Mouse (Mus musculus) cerebellum, adult 9-11 months (tissue): ENCODE data around the gene Nmur2.

Experiments used
- DNase-seq: peaks from one replicate; pipeline ENCODE4 v3.0.0; 2022

The Nmur2 gene

DNA sequence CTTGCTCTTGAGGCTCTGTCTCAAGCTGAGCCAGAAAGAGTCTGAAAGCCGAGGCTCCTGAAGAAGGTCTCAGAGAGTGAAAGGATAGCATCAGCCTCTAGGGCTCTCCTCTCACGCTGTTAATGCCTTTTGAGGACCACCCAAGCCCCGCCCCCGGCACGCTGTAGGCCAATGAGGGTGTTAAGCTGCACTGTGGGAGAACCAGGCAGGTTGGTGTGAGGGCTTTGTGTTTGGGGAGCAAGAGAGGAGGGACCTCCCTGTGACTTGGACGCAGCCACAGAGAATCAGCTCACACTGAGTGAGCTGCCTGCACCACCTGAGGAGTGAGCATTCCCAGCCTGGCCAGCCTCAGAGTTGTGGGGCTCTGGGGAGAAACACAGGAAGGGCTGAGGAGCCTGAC is at the start of gene Nmur2:
Gene Nmur2, minus strand, starts transcription at position 94 of the 400 bp plus-strand sequence.
- DNase-seq, result no peak

DNA sequence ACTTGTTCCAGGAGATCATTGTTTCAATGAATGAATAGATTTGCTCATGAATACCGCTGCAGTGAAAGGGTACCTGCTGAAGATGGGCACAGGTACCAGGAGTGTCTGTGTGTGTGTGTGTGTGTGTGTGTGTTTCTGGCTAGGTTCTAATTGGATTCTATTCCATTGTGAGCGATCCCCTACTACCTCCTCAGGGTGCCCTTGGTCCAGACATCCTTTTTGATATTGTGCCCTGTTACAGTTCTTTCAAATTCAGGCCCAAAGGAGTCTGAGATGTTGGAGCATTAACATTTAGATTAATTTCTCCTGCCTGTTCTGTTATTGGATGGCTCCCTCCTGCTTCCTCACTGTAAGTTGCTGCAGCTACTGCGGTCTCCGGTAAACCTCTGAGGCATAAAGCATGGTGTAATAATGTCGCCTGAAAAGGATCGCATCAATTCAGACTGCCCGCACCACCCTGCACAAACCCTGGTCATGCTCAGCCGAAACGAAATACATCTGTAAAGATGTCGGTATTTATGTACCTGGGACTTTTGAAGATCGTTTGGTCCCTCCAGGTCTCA is 48.4 kb upstream of the Nmur2 start:
- no peak for DNase-seq

GRCm38 (mm10) chr11:56072131-56072530 is 31.3 kb upstream of the Nmur2 start:
- no peak for DNase-seq

GRCm38 (mm10) chr11:56069658-56070057 is 28.8 kb upstream of the Nmur2 start:
- DNase-seq, result no peak

DNA sequence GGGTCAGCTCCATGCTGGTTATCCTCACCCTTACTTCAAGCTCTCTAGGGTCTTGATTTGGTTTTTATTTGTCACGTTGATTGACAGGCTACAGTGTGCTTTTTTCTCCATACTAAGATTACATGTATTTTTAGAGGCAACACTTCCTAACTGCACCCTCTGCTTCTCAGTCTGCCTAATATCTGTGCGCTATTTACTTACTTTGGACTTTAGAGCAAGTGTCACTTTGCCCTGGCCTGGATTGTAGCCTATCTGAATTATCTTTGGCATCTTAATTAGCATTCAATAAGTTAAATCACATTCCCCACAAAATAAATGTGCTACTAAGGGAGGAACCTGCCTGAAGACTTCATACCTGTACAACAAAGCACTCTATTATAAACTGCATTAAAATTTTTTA is 24.3 kb upstream of the Nmur2 start:
- no peak for DNase-seq

GRCm38 (mm10) chr11:56064575-56064974 is 23.8 kb upstream of the Nmur2 start:
- no peak for DNase-seq

DNA sequence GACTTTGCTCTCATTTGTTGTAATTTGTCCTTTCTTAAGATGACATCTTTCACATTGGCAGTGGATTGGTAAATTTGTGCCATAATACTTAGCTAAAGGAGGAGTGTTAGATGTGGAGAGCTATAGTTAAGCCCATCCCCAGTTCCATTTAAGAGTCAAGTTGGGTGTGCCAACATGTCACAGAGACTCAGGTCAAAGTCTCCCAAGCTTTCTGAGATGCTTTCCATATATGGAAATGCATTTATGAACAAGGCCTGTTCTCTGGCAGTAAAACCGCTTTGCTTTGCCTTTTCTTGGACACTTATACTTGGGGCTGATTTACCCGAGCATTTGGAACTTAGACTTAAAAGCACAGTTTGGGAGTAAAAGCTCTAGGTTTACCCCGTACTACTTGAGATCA is 18.4 kb upstream of the Nmur2 start:
- DNase-seq, result no peak

- peak; percentile 33 for DNase-seq
Observed at GRCm38 (mm10) chr11:56054439-56054838, 13.6 kb upstream of the Nmur2 start.

- DNase-seq, result no peak
Observed at GRCm38 (mm10) chr11:56026854-56027253, 14.0 kb downstream of the Nmur2 start.

DNA sequence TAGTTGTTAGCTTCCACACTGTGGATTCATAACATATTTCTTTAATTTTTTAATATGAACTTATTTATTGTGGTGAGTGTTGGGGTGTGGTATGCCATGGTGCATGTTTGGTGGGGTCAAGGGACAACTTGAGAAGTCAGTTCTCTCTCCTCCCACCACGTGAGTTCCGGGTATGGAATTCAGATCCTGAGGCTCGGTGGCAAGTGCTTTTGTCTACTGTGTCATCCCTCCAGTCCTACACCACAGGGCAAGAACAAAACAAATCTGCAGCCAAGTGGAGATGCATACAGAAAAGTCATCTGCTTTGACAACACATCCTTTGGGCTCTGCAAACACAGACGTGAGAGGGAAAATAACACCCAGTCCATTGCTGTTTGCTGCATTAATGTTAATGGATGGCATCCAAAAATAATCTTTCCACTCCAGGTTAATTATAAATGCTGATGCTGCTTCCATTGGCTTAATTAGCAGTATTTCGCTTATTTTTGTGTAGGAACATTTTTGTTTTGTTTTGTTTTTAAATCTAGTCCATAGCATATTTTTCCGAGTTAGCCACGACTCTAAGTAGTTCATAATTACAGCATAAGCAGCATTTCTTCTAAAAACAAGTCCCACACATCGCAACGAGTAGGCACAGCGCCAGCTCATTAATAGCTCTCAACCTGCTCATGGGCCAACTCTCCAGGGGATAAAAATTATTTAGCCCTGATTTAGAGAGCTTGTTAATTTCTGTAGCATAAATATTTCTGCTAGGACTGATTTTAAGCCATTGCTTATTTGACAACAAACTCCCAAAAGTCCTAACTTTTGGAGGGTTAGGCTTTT is 14.9 kb downstream of the Nmur2 start:
- DNase-seq, result peak; percentile 7

DNA sequence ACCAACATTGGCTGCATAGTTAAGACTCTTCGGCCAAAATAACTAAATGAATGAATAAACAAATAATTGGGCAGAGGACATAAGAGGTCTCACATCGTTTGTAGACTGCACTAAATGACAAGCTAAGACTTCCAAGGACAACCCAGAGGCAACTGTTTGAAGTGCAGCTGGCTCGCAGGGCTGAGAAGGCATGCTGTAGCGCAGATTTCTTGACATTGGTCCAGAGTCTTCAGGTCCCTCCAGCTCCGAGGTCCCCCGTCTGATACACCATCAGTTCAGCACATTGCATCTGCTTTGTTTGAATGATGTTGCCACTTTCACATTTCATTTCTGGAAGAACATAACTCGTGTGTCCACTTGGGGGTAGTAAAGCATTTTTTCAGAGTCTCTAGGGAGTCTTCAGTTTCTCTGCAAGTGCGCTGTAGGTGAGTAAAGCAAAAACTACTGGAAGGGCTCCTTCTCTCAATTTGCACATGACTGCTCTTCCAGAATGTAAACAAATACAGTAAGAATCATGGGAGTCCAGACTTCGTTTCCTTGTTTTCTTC is 27.2 kb downstream of the Nmur2 start:
- no peak for DNase-seq

- DNase-seq, result no peak
Observed at GRCm38 (mm10) chr11:56012396-56012795, 28.4 kb downstream of the Nmur2 start.

GRCm38 (mm10) chr11:56008277-56008676 is 32.5 kb downstream of the Nmur2 start:
- DNase-seq, result no peak

DNA sequence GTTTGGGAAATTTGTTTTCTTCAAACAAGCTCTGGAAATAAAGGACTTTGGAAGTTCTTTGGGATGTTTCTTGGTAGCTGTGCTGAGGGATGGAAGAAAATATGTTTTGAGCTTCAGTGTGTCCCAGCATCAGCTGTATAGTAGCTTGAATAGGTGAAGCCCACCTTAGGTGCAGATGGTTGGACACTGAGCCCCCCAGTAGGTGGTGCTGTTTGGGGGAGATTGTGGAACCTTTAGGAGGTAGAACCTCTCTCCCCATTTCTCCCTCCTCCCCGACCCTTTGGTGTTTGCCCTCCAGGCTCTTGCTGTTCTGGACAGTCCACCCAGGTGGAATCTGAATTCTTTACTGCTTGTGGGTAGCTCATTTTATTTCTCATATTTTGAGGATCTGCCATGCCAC is 48.0 kb downstream of the Nmur2 start:
- DNase-seq, result no peak

DNA sequence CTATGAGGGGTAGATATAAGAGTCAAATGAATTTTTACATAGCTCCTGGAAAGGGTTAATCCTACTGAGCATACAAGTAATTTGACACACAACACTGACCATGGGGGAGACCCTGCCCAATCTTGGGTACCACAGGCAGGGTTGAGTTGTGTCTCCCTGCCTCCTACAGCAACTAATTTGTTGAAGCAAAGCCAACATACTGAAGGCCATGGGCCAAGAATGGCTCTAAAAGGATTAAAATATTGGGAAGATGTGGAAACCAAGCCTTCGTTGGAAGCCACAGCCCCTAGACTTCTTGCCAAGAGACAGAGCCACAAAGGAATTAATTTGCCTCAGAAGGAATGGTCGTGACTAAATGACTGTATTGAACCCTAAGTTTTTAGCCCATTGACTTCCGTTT is 48.7 kb downstream of the Nmur2 start:
- DNase-seq, result no peak

DNA sequence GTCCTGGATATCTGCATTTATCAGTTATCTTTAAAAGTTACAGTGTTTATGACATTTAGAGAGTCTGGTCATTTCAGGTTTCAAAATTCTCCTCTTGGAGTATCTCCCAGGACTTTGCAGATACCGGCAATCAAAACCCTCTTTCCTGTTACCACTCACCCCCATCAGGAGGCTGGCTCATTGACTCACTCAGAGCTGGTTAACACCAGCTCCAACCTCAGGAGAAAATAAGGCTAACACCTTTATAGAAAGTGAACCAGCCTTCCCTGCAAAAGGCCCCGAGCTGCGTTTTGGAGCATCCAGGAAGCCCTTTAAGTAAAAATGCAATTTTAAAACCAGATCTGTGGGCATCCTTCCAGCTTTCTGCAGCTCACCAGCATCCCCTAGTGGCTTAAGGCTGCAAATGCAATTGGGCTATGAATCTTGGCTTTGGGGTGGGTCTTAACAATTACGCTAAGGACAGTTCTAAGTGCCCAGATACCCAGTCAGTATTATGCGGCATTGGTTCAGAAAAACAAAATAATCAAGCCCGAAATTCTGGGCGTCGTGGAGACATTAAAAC is 49.2 kb downstream of the Nmur2 start:
- no peak for DNase-seq

GRCm38 (mm10) chr11:55984643-55985042 is 56.2 kb downstream of the Nmur2 start:
- no peak for DNase-seq

DNA sequence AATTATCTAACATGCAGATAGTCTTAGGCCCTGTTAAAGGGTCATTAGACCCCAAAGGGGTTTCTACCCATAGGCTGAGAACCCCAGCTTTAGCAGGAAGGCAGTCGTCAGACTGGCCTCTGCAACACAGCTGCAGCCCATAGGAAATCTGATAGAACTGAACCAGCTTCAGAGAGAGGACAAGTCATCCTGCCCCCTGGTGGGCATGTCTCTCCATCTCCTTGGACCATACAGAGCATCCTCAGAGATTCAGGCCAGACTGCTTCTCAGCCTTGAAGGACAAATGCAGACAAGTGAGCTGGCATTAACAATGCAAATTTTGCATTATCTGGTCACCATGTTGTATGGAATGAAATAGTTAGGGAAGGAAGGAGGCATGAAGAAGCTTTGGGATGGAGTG is 59.2 kb downstream of the Nmur2 start:
- DNase-seq, result no peak

GRCm38 (mm10) chr11:55978146-55978545 is 62.7 kb downstream of the Nmur2 start:
- DNase-seq, result no peak
